Mouse (Mus musculus) adipocyte (in vitro differentiated cells): ENCODE measurements around the gene Trpv6.

Source experiments
- DNase-seq: peaks from one replicate; pipeline ENCODE4 v3.0.0-alpha.2; 2016; ENCODE audit warnings: low spot score

The Trpv6 gene

GRCm38 (mm10) chr6:41621241-41621990 lies 14.8 kb downstream of the Trpv6 start:
- no peak for DNase-seq

- no peak for DNase-seq
Observed at GRCm38 (mm10) chr6:41620173-41620798, 15.9 kb downstream of the Trpv6 start.

DNA sequence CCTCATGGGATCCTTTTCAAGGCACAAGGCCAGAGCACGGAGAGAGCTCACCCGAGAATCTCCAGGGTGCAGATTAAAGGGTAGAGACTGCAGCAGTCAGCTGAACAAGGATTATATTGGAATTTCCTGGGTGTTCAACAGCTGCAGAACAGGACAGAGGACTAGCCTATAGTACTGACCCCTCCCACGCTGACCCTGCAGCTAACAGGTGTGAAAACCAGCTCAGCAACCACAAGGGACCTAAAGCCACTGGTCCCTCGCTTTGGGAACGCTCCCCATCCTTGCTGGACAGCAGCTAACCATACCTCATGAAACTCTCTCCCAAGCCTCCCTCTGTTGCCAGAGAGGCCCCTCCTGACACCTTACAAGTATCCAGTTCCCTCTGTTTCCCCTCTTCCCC lies 28.6 kb downstream of the Trpv6 start:
- no peak for DNase-seq

DNA sequence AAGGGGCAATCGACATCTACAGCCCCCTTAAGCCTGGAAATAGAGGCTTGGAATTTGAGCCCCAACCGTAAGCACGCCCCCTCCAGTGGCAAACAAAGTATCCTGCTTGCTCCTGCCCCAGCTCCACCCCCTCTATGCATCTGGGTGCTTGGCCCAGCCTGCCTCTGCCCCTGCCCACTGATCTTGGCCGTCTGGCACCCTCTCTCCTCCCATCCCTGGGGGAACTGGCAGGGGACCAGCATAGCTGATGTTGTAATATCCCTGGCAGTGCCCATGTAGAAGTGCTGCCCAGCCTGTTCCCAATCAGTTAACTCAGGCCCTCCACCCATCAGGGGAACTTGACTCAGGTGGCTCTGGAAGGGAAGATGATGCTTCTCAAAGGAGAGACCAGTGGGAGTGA lies 30.0 kb downstream of the Trpv6 start:
- DNase-seq = peak; percentile 26

GRCm38 (mm10) chr6:41605794-41606104 lies 30.5 kb downstream of the Trpv6 start:
- no peak for DNase-seq

GRCm38 (mm10) chr6:41605061-41605793 lies 31.0 kb downstream of the Trpv6 start, which contains the start of gene Ephb6:
Gene Ephb6, plus strand, starts transcription at chr6:41605482.
- peak; percentile 16 for DNase-seq

DNA sequence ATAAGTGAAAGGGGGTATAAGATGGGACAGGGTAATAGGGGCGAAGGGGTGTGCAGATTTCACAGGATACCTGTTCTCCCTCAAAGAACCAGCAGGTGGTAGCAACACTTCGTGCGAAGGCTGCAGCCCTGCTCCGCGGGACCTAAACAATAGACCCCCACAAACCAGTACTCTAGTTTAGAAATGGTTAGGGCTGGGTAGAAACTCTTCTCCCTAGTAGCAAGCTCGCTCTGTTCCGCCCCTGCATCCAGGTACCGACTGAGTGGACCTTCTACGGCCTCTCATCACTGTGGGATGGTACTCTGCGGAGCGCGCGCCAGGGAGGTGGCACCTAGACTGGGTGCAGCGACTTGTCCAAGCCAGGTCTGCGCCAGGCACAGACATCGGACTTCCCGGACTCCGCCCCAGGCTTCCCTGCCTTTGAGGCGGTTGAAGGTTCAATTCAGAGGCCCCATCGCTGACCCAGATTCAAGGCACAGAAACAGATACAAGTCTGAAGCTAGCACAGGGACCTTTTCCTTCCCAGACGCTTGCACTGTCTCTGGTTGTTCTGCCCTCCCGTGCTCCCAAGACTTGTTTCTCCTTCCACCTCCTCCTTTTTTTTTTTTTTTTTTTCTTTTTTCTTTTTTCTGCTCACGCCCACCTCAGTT lies 31.7 kb downstream of the Trpv6 start:
- no peak for DNase-seq

DNA sequence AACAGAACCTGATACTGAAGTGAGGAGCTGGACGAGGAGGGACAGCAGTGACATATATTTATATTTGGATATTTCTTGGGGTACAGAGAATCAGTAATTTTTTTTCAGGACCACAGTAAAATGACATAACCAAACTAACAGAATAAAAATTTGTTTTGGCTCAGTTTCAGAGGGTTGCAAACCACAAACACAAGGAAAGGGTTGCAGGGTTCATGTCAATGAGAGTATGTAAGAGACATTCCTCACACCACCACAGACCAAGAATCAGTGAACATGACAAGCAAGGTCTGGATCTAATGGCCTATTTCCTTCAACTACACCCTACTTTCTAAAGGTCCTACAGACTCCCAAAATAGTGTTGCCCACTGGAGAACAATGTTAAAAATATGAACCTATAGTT lies 54.0 kb downstream of the Trpv6 start:
- no peak for DNase-seq

GRCm38 (mm10) chr6:41581295-41581694 lies 54.9 kb downstream of the Trpv6 start:
- no peak for DNase-seq

- DNase-seq = no peak
Observed at GRCm38 (mm10) chr6:41577297-41577696, 58.9 kb downstream of the Trpv6 start.

DNA sequence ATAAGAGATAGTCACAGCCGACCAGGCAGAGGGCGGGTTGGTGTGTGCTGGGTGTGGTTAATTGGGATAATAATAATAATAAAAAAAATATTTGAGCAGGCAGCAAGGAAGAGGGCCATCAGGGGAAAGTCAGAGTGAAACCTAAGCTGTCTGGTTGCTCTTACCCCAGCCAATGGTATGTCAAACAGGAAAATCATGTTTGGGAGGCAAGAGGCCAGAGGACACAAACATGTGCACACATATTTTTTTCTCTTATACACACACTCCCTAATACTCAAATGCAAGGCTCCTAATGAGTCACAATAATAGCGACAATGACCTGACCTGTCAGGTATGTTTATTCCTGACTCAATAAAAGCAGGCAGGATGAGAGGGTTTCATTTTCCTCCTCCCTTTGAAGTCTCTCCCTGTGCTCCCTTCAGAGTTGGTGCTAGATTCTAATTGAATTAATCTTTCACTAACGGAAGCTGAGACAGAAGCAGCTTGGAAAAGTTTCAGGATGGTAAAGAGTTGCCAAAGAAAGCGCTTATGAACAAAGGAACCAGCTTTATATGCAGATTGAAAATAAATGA lies 59.6 kb downstream of the Trpv6 start:
- no peak for DNase-seq
